Mouse (Mus musculus) ES-E14 (cell line): ENCODE data around the gene Gm9944.

Experiments used
- HCFC1 ChIP-seq: IDR thresholded peaks from 2 replicates; pipeline ENCODE4 v1.6.1; 2012; ENCODE audit warnings: low read length, inconsistent platforms, borderline replicate concordance; ENCODE audit not compliant: insufficient read depth
- MAFK ChIP-seq: IDR thresholded peaks from 2 replicates; pipeline ENCODE4 v1.6.1; 2014; ENCODE audit warnings: mild to moderate bottlenecking, low read depth, low read length, inconsistent platforms; ENCODE audit not compliant: insufficient read depth
- ZC3H11A ChIP-seq: IDR thresholded peaks from 2 replicates; pipeline ENCODE4 v1.6.1; 2012; ENCODE audit warnings: low read depth, mild to moderate bottlenecking, inconsistent platforms, low read length, borderline replicate concordance

GRCm38 (mm10) chr4:144468091-144468490, 15.0 kb upstream of the Gm9944 start:
- TF ChIP-seq MAFK: no peak
- TF ChIP-seq HCFC1: no peak
- no peak for TF ChIP-seq ZC3H11A
